Mouse (Mus musculus) midbrain, embryonic 12.5 days (tissue): ENCODE measurements around the gene Mndal. TPM values are rescaled to one million over a fixed set of nuclear protein-coding genes. Genes with fewer than 3 reads are reported as not detected.
"Not testable (repeated sequence)": the region's sequence is repeated elsewhere in the genome, so short reads cannot be mapped to it uniquely, and the experiment has no call there.

Experiments used
- ATAC-seq: fragments of 200-750 bp; cut with Nextera tagmentation; 2 replicates; pipeline ENCODE4 v1.8.0; 2017; ENCODE audit warnings: low read depth, moderate TSS enrichment, moderate library complexity; ENCODE audit not compliant: low FRiP score
- H3K27ac ChIP-seq: fragments of 300-500 bp; sonication (generic); replicated peaks from 2 replicates; pipeline ENCODE4 v1.5.1; 2016; ENCODE audit warnings: mild to moderate bottlenecking
- H3K27me3 ChIP-seq: fragments of 300-500 bp; sonication (generic); 2 replicates; pipeline ENCODE4 v1.6.1; 2016; ENCODE audit warnings: mild to moderate bottlenecking
- H3K36me3 ChIP-seq: fragments of 300-500 bp; sonication (generic); 2 replicates; pipeline ENCODE4 v1.6.1; 2016
- H3K4me1 ChIP-seq: fragments of 300-500 bp; sonication (generic); 2 replicates; pipeline ENCODE4 v1.6.1; 2016
- H3K4me2 ChIP-seq: fragments of 300-500 bp; sonication (generic); replicated peaks from 2 replicates; pipeline ENCODE4 v1.6.1; 2016; ENCODE audit warnings: mild to moderate bottlenecking, moderate library complexity
- H3K4me3 ChIP-seq: fragments of 300-500 bp; sonication (generic); 2 replicates; pipeline ENCODE4 v1.5.1; 2016; ENCODE audit warnings: mild to moderate bottlenecking
- H3K9ac ChIP-seq: fragments of 300-500 bp; sonication (generic); replicated peaks from 2 replicates; pipeline ENCODE4 v1.6.1; 2016; ENCODE audit warnings: mild to moderate bottlenecking, moderate library complexity
- H3K9me3 ChIP-seq: fragments of 300-500 bp; sonication (generic); 2 replicates; pipeline ENCODE4 v1.6.1; 2016; ENCODE audit warnings: mild to moderate bottlenecking
- WGBS: fragments of 180-500 bp; shearing (Covaris S2); methylation state at CpG from one replicate; pipeline ENCODE4 v1.1.7; 2016; 5-methylcytosine and 5-hydroxymethylcytosine counted together
- polyA plus RNA-seq: library from polyadenylated mRNA; unstranded; fragments of >200 nt; fragmentation: Nextera tagmentation; extraction: Ambion mirVana; gene quantifications from 2 replicates; pipeline ENCODE4 v1.2.1, GENCODE M21; 2016

The Mndal gene
- polyA plus RNA-seq, 1 experiment from 2014 or later: 0.23 TPM

GRCm38 (mm10) chr1:173941522-173941921 lies 769 bp downstream of the Mndal start:
- H3K27ac ChIP-seq, H3K27me3 ChIP-seq, H3K4me2 ChIP-seq, H3K4me3 ChIP-seq, H3K9me3 ChIP-seq, ATAC-seq, H3K36me3 ChIP-seq, H3K9ac ChIP-seq, H3K4me1 ChIP-seq: not testable (repeated sequence)
- WGBS: 94% methylated on average over 2 of the region's 2 CpGs

GRCm38 (mm10) chr1:173919279-173919678 lies 23.0 kb downstream of the Mndal start:
- H3K4me3 ChIP-seq, H3K9ac ChIP-seq, H3K27ac ChIP-seq, H3K36me3 ChIP-seq, H3K9me3 ChIP-seq, ATAC-seq, H3K4me1 ChIP-seq, H3K4me2 ChIP-seq, H3K27me3 ChIP-seq: not testable (repeated sequence)
- 68% methylated on average over 3 of the region's 3 CpGs for WGBS

- ATAC-seq: no peak
- Histone ChIP-seq H3K36me3 (no peaks in the 10 kb centered on the region), H3K27me3 (no peaks in the 10 kb centered on the region), H3K4me2 (no peak overlapping the region), H3K9me3 (no peaks in the 10 kb centered on the region), H3K4me3 (no peak overlapping the region), H3K4me1 (no peaks in the 10 kb centered on the region), H3K9ac (no peak overlapping the region), H3K27ac (no peak overlapping the region)
- 73% methylated on average over 2 of the region's 2 CpGs for WGBS
These were observed 27.7 kb downstream of the Mndal start for GRCm38 (mm10) chr1:173914559-173914958.

GRCm38 (mm10) chr1:173913256-173913791 lies 29.0 kb downstream of the Mndal start:
- ATAC-seq, H3K9me3 ChIP-seq, H3K27me3 ChIP-seq: not testable (repeated sequence)

GRCm38 (mm10) chr1:173912548-173913255 lies 29.6 kb downstream of the Mndal start, which contains the start of gene Ifi211:
Ifi211 (minus strand) TSS chr1:173913046.
- ATAC-seq, H3K36me3 ChIP-seq, H3K27me3 ChIP-seq, H3K9me3 ChIP-seq, H3K9ac ChIP-seq, H3K4me1 ChIP-seq, H3K4me3 ChIP-seq, H3K27ac ChIP-seq, H3K4me2 ChIP-seq: not testable (repeated sequence)
- 87% methylated on average over 6 of the region's 6 CpGs for WGBS

More at GRCm38 (mm10) chr1:173913256-173913791, 29.0 kb downstream of the Mndal start:
- not testable (repeated sequence) for H3K4me2 ChIP-seq, H3K4me3 ChIP-seq, H3K36me3 ChIP-seq, H3K4me1 ChIP-seq, H3K27ac ChIP-seq, H3K9ac ChIP-seq

GRCm38 (mm10) chr1:173911808-173912464 lies 30.4 kb downstream of the Mndal start:
- ATAC-seq: no peak
- Histone ChIP-seq H3K4me3 (no peak overlapping the region), H3K27ac (no peak overlapping the region), H3K9me3 (no peaks in the 10 kb centered on the region), H3K9ac (no peak overlapping the region), H3K4me2 (no peak overlapping the region), H3K27me3 (no peaks in the 10 kb centered on the region), H3K36me3 (no peaks in the 10 kb centered on the region), H3K4me1 (no peaks in the 10 kb centered on the region)
- WGBS: 90% methylated on average over 2 of the region's 2 CpGs

- H3K4me2 ChIP-seq, ATAC-seq, H3K27me3 ChIP-seq, H3K4me3 ChIP-seq, H3K27ac ChIP-seq, H3K9ac ChIP-seq, H3K4me1 ChIP-seq, H3K9me3 ChIP-seq, H3K36me3 ChIP-seq: not testable (repeated sequence)
These were observed 33.9 kb downstream of the Mndal start for GRCm38 (mm10) chr1:173908390-173908789.

- not testable (repeated sequence) for H3K9me3 ChIP-seq, ATAC-seq, H3K9ac ChIP-seq, H3K36me3 ChIP-seq, H3K27me3 ChIP-seq, H3K27ac ChIP-seq, H3K4me2 ChIP-seq, H3K4me3 ChIP-seq, H3K4me1 ChIP-seq
- WGBS: 96% methylated on average over 3 of the region's 4 CpGs
These were observed 36.4 kb downstream of the Mndal start for GRCm38 (mm10) chr1:173905885-173906284.

GRCm38 (mm10) chr1:173889741-173890140 lies 52.5 kb downstream of the Mndal start:
- not testable (repeated sequence) for H3K9ac ChIP-seq, H3K36me3 ChIP-seq, H3K4me2 ChIP-seq, H3K27ac ChIP-seq, H3K9me3 ChIP-seq, H3K27me3 ChIP-seq, ATAC-seq, H3K4me1 ChIP-seq, H3K4me3 ChIP-seq

- 100% methylated on average over 1 of the region's 2 CpGs for WGBS
- not testable (repeated sequence) for H3K9me3 ChIP-seq, H3K36me3 ChIP-seq, ATAC-seq, H3K4me2 ChIP-seq, H3K27ac ChIP-seq, H3K9ac ChIP-seq, H3K4me1 ChIP-seq, H3K27me3 ChIP-seq, H3K4me3 ChIP-seq
These were observed 55.1 kb downstream of the Mndal start for GRCm38 (mm10) chr1:173887026-173887787.

- WGBS: 68% methylated on average over 3 of the region's 3 CpGs
- not testable (repeated sequence) for ATAC-seq
These were observed 62.2 kb downstream of the Mndal start for GRCm38 (mm10) chr1:173880004-173880666.

More at GRCm38 (mm10) chr1:173880004-173880666, 62.2 kb downstream of the Mndal start:
- not testable (repeated sequence) for H3K4me1 ChIP-seq, H3K9me3 ChIP-seq, H3K27me3 ChIP-seq, H3K36me3 ChIP-seq, H3K4me2 ChIP-seq, H3K9ac ChIP-seq, H3K4me3 ChIP-seq, H3K27ac ChIP-seq
